Mouse (Mus musculus): ENCODE measurements around the gene Gm13694.

DNA sequence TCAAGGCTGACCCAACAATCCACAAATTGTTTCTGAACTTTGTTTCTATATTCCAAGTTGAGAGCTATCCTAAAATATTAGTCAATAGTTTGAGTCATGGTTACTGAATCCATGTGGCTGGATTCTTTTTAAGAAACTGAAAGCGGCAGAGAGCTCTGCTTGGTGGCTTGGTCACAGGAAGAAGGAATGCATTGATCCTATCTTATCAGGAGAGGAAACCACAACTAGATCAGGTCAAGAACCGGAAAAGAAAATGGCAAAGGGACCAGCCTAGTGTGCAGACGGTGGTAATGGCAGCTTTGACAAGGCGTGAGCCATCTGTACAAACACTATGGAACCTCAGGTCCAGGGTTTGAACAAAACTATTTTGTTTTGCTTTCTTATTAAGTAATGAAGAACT is 36.9 kb upstream of the Gm13694 start:
- TF ChIP-seq CTCF (IDR thresholded peaks at IDR 0.05; ENCODE audit: low read depth) (no peak), EP300 (IDR thresholded peaks at IDR 0.05; ENCODE audit: low read depth) (no peak)

Data from liver, postnatal 0 days (tissue).